Mouse (Mus musculus): Measurements from ENCODE around the gene Rsg1. TPM values are rescaled to one million over a fixed set of nuclear protein-coding genes. Genes with fewer than 3 reads are reported as not detected.

Rsg1 gene
- 6.3 and 6.8 TPM in 2 replicates for polyA plus RNA-seq (2014; fragmentation: Nextera tagmentation; extraction: Ambion mirVana)

- no peaks in the 10 kb centered on the region for H3K36me3 ChIP-seq (ENCODE audit: control insufficient read depth, insufficient read depth, low read length)
- no peaks in the 10 kb centered on the region for H3K27me3 ChIP-seq (ENCODE audit: control insufficient read depth, insufficient read depth, low read length)
- H3K9ac ChIP-seq (ENCODE audit: low read depth, low read length) = peak within 1 kb of the TSS; percentile 70
- no peaks in the 10 kb centered on the region for H3K9me3 ChIP-seq (ENCODE audit: control insufficient read depth, low read length)
- peak within 1 kb of the TSS; percentile 57 for H3K4me3 ChIP-seq (ENCODE audit: low read depth, low read length)
- peak within 1 kb of the TSS; percentile 84 for H3K4me2 ChIP-seq (replicated peaks; ENCODE audit: low read depth, low read length)
- peak; percentile 99 for DNase-seq (ENCODE audit: low spot score)
- peak; percentile 79 for ATAC-seq (ENCODE audit: low FRiP score)
- H3K27ac ChIP-seq (ENCODE audit: low read depth, low read length) = no peak within 1 kb of the TSS
- under 1% methylated on average over 24 of the region's 24 CpGs for WGBS
- H3K4me1 ChIP-seq (replicated peaks; ENCODE audit: control insufficient read depth, insufficient read depth, low read length) = peaks cover 5% of the 10 kb centered on the region
Observed at GRCm38 (mm10) chr4:141213770-141214336, at the start of gene Rsg1. Rsg1 (plus strand) TSS chr4:141213956.

- H3K9me3 ChIP-seq (ENCODE audit: control insufficient read depth, low read length) = 0 out of 2 replicates have a peak, but pooled peaks cover 2% of the 10 kb centered on the region
- no peaks in the 10 kb centered on the region for H3K27me3 ChIP-seq (ENCODE audit: control insufficient read depth, insufficient read depth, low read length)
- DNase-seq (ENCODE audit: low spot score) (no peak), ATAC-seq (ENCODE audit: low FRiP score) (no peak)
- no peaks in the 10 kb centered on the region for H3K4me1 ChIP-seq (replicated peaks; ENCODE audit: control insufficient read depth, insufficient read depth, low read length)
- no peak overlapping the region for H3K4me3 ChIP-seq (ENCODE audit: low read depth, low read length)
- H3K36me3 ChIP-seq (ENCODE audit: control insufficient read depth, insufficient read depth, low read length) = no peaks in the 10 kb centered on the region; the same call in 1 of the 2 replicates
- 81% methylated on average over 8 of the region's 8 CpGs for WGBS
- no peak overlapping the region for H3K27ac ChIP-seq (ENCODE audit: low read depth, low read length)
- H3K4me2 ChIP-seq (replicated peaks; ENCODE audit: low read depth, low read length) = no peak overlapping the region
- no peak overlapping the region for H3K9ac ChIP-seq (ENCODE audit: low read depth, low read length)
Observed at GRCm38 (mm10) chr4:141165744-141166292, 47.9 kb upstream of the Rsg1 start.

- H3K9me3 ChIP-seq (ENCODE audit: control insufficient read depth, low read length) = 0 out of 2 replicates have a peak, but pooled peaks cover 2% of the 10 kb centered on the region
- WGBS = 95% methylated on average over 3 of the region's 3 CpGs
Observed at GRCm38 (mm10) chr4:141167156-141167555, 46.6 kb upstream of the Rsg1 start.

GRCm38 (mm10) chr4:141172121-141172520 is 41.6 kb upstream of the Rsg1 start:
- Histone ChIP-seq H3K4me3 (ENCODE audit: low read depth, low read length) (no peak overlapping the region), H3K36me3 (ENCODE audit: control insufficient read depth, insufficient read depth, low read length) (no peaks in the 10 kb centered on the region), H3K4me2 (replicated peaks; ENCODE audit: low read depth, low read length) (no peak overlapping the region), H3K4me1 (replicated peaks; ENCODE audit: control insufficient read depth, insufficient read depth, low read length) (no peaks in the 10 kb centered on the region), H3K9ac (ENCODE audit: low read depth, low read length) (no peak overlapping the region), H3K9me3 (ENCODE audit: control insufficient read depth, low read length) (no peaks in the 10 kb centered on the region), H3K27ac (ENCODE audit: low read depth, low read length) (no peak overlapping the region), H3K27me3 (ENCODE audit: control insufficient read depth, insufficient read depth, low read length) (no peaks in the 10 kb centered on the region)
- ATAC-seq (ENCODE audit: low FRiP score) (no peak), DNase-seq (ENCODE audit: low spot score) (no peak)
- WGBS = 90% methylated on average over 8 of the region's 8 CpGs

More at GRCm38 (mm10) chr4:141167156-141167555, 46.6 kb upstream of the Rsg1 start:
- DNase-seq (ENCODE audit: low spot score) (no peak), ATAC-seq (ENCODE audit: low FRiP score) (no peak)
- Histone ChIP-seq H3K27me3 (ENCODE audit: control insufficient read depth, insufficient read depth, low read length) (no peaks in the 10 kb centered on the region), H3K36me3 (ENCODE audit: control insufficient read depth, insufficient read depth, low read length) (no peaks in the 10 kb centered on the region; the same call in 1 of the 2 replicates), H3K4me3 (ENCODE audit: low read depth, low read length) (no peak overlapping the region), H3K27ac (ENCODE audit: low read depth, low read length) (no peak overlapping the region), H3K4me2 (replicated peaks; ENCODE audit: low read depth, low read length) (no peak overlapping the region), H3K4me1 (replicated peaks; ENCODE audit: control insufficient read depth, insufficient read depth, low read length) (no peaks in the 10 kb centered on the region), H3K9ac (ENCODE audit: low read depth, low read length) (no peak overlapping the region)

GRCm38 (mm10) chr4:141175783-141176182 is 38.0 kb upstream of the Rsg1 start:
- Histone ChIP-seq H3K4me3 (ENCODE audit: low read depth, low read length) (no peak overlapping the region), H3K27me3 (ENCODE audit: control insufficient read depth, insufficient read depth, low read length) (no peaks in the 10 kb centered on the region), H3K36me3 (ENCODE audit: control insufficient read depth, insufficient read depth, low read length) (no peaks in the 10 kb centered on the region; the same call in 1 of the 2 replicates), H3K4me1 (replicated peaks; ENCODE audit: control insufficient read depth, insufficient read depth, low read length) (no peaks in the 10 kb centered on the region), H3K9me3 (ENCODE audit: control insufficient read depth, low read length) (no peaks in the 10 kb centered on the region), H3K9ac (ENCODE audit: low read depth, low read length) (no peak overlapping the region), H3K27ac (ENCODE audit: low read depth, low read length) (no peak overlapping the region), H3K4me2 (replicated peaks; ENCODE audit: low read depth, low read length) (no peak overlapping the region)
- DNase-seq (ENCODE audit: low spot score) = no peak
- ATAC-seq (ENCODE audit: low FRiP score) = no peak
- WGBS = 92% methylated on average over 5 of the region's 5 CpGs

DNA sequence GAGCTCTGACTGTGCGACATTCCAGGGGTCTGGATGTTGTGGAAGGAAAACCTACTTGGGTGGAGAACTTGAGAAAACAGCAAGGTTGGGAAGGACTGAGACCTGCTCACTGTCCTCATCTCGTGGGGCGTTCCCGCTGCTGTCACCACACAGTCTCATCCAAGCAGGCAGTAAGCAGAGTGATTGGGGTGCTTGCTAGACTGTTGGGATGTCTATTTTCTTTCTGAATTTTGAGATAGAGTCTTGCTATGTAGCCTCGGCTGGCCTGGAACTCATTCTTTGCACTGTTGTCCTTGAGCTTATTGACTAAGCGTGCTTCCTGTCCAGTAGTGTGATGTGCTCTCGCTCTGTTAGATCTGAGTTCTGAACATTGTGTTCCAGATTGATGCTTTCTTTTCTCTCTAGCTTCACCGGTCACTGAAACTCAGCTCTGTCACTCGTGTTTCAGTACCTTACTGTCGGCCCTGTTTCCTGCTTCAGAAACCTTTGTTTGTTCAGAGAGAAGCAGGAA is 37.4 kb upstream of the Rsg1 start:
- no peak overlapping the region for H3K4me3 ChIP-seq (ENCODE audit: low read depth, low read length)
- no peaks in the 10 kb centered on the region for H3K27me3 ChIP-seq (ENCODE audit: control insufficient read depth, insufficient read depth, low read length)
- no peaks in the 10 kb centered on the region for H3K4me1 ChIP-seq (replicated peaks; ENCODE audit: control insufficient read depth, insufficient read depth, low read length)
- WGBS = 91% methylated on average over 10 of the region's 10 CpGs
- no peak overlapping the region for H3K27ac ChIP-seq (ENCODE audit: low read depth, low read length)
- no peak for ATAC-seq (ENCODE audit: low FRiP score)
- H3K9me3 ChIP-seq (ENCODE audit: control insufficient read depth, low read length) = no peaks in the 10 kb centered on the region
- DNase-seq (ENCODE audit: low spot score) = no peak
- no peaks in the 10 kb centered on the region; the same call in 1 of the 2 replicates for H3K36me3 ChIP-seq (ENCODE audit: control insufficient read depth, insufficient read depth, low read length)
- H3K4me2 ChIP-seq (replicated peaks; ENCODE audit: low read depth, low read length) = no peak overlapping the region
- H3K9ac ChIP-seq (ENCODE audit: low read depth, low read length) = no peak overlapping the region

DNA sequence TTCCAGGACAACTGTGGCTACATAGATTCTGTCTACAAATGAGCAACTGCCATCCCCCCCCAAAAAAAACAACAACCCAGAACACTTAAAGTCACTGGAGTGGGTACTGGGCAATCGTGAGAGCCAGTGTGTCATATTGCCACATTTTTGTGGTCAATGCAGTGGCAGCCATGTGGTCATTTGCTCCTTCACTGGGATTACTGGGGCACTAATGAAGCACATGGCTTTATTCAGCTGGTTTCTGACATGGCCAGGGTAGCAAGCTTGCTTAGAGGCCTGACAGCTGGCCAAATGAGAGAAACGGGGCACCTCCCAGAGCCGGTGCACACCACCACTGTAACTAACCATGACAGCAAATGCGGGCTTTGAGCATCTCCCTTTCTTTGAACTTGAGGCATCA is 35.3 kb upstream of the Rsg1 start:
- no peak for DNase-seq (ENCODE audit: low spot score)
- H3K9me3 ChIP-seq (ENCODE audit: control insufficient read depth, low read length) = no peaks in the 10 kb centered on the region
- no peak overlapping the region for H3K27ac ChIP-seq (ENCODE audit: low read depth, low read length)
- H3K9ac ChIP-seq (ENCODE audit: low read depth, low read length) = no peak overlapping the region
- H3K27me3 ChIP-seq (ENCODE audit: control insufficient read depth, insufficient read depth, low read length) = no peaks in the 10 kb centered on the region
- no peak for ATAC-seq (ENCODE audit: low FRiP score)
- 86% methylated on average over 4 of the region's 4 CpGs for WGBS
- no peaks in the 10 kb centered on the region for H3K4me1 ChIP-seq (replicated peaks; ENCODE audit: control insufficient read depth, insufficient read depth, low read length)
- H3K36me3 ChIP-seq (ENCODE audit: control insufficient read depth, insufficient read depth, low read length) = no peaks in the 10 kb centered on the region; the same call in 1 of the 2 replicates
- H3K4me3 ChIP-seq (ENCODE audit: low read depth, low read length) = no peak overlapping the region
- H3K4me2 ChIP-seq (replicated peaks; ENCODE audit: low read depth, low read length) = no peak overlapping the region

GRCm38 (mm10) chr4:141180831-141181230 is 32.9 kb upstream of the Rsg1 start:
- Histone ChIP-seq H3K9me3 (ENCODE audit: control insufficient read depth, low read length) (no peaks in the 10 kb centered on the region), H3K27me3 (ENCODE audit: control insufficient read depth, insufficient read depth, low read length) (no peaks in the 10 kb centered on the region), H3K4me2 (replicated peaks; ENCODE audit: low read depth, low read length) (no peak overlapping the region), H3K36me3 (ENCODE audit: control insufficient read depth, insufficient read depth, low read length) (no peaks in the 10 kb centered on the region; the same call in 1 of the 2 replicates), H3K4me1 (replicated peaks; ENCODE audit: control insufficient read depth, insufficient read depth, low read length) (no peaks in the 10 kb centered on the region), H3K4me3 (ENCODE audit: low read depth, low read length) (no peak overlapping the region), H3K27ac (ENCODE audit: low read depth, low read length) (no peak overlapping the region), H3K9ac (ENCODE audit: low read depth, low read length) (no peak overlapping the region)
- ATAC-seq (ENCODE audit: low FRiP score) = no peak
- 79% methylated on average over 8 of the region's 8 CpGs for WGBS
- no peak for DNase-seq (ENCODE audit: low spot score)

- ATAC-seq (ENCODE audit: low FRiP score) (no peak), DNase-seq (ENCODE audit: low spot score) (no peak)
- Histone ChIP-seq H3K27ac (ENCODE audit: low read depth, low read length) (no peak overlapping the region), H3K9ac (ENCODE audit: low read depth, low read length) (no peak overlapping the region), H3K36me3 (ENCODE audit: control insufficient read depth, insufficient read depth, low read length) (no peaks in the 10 kb centered on the region; the same call in 1 of the 2 replicates), H3K27me3 (ENCODE audit: control insufficient read depth, insufficient read depth, low read length) (no peaks in the 10 kb centered on the region), H3K4me1 (replicated peaks; ENCODE audit: control insufficient read depth, insufficient read depth, low read length) (no peaks in the 10 kb centered on the region), H3K9me3 (ENCODE audit: control insufficient read depth, low read length) (no peaks in the 10 kb centered on the region), H3K4me3 (ENCODE audit: low read depth, low read length) (no peak overlapping the region), H3K4me2 (replicated peaks; ENCODE audit: low read depth, low read length) (no peak overlapping the region)
- WGBS = 97% methylated on average over 6 of the region's 6 CpGs
Observed at GRCm38 (mm10) chr4:141181981-141182380, 31.8 kb upstream of the Rsg1 start.
